Mouse (Mus musculus) CH12.LX (cell line): ENCODE measurements around the gene Scd2. TPM values are rescaled to one million over a fixed set of nuclear protein-coding genes. Genes with fewer than 3 reads are reported as not detected.

Experiments used
- DNase-seq: peaks from one replicate; pipeline ENCODE4 v3.0.0-alpha.2; 2013; ENCODE audit errors: extremely low read depth
- H3K27ac ChIP-seq: 2 replicates; pipeline ENCODE4 v1.5.1; 2012; ENCODE audit warnings: low read depth, mild to moderate bottlenecking, control low read depth, moderate library complexity; ENCODE audit not compliant: insufficient read depth
- H3K27me3 ChIP-seq: replicated peaks from 2 replicates; pipeline ENCODE3; 2012; ENCODE audit warnings: inconsistent platforms
- H3K36me3 ChIP-seq, 2 experiments: replicated peaks in 1 of 2; 2 replicates each; pipeline versions ENCODE3 to v1.6.1; 2012; ENCODE audit warnings: inconsistent platforms in 1 of 2, low read length in 1 of 2, mild to moderate bottlenecking in 1 of 2, mixed read lengths in 1 of 2, moderate library complexity in 1 of 2; ENCODE audit not compliant: control insufficient read depth in 1 of 2, insufficient read depth in 1 of 2
- H3K4me1 ChIP-seq, 2 experiments: 2 replicates each; pipeline ENCODE4 v1.6.1; 2012; ENCODE audit warnings: inconsistent platforms in 1 of 2, moderate library complexity in 1 of 2; ENCODE audit not compliant: insufficient read depth in 2 of 2, control insufficient read depth in 1 of 2
- H3K4me2 ChIP-seq: 2 replicates; pipeline ENCODE4 v1.6.1; 2012; ENCODE audit warnings: low read depth, mild to moderate bottlenecking, control low read depth; ENCODE audit not compliant: poor library complexity, insufficient read depth, severe bottlenecking
- H3K4me3 ChIP-seq, 3 experiments: fragments of 150-350 bp in 1 of 3; sonication (generic) in 1 of 3; replicated peaks in 1 of 3; 2 replicates each; pipeline versions ENCODE3 to v1.5.1; 2011 to 2012; ENCODE audit warnings: low read depth in 2 of 3, low read length in 2 of 3, mild to moderate bottlenecking in 2 of 3, moderate library complexity in 2 of 3, control low read depth in 1 of 3, improper control_type of control experiment in 1 of 3, inconsistent platforms in 1 of 3, mixed read lengths in 1 of 3; ENCODE audit not compliant: poor library complexity in 1 of 3
- H3K79me2 ChIP-seq: replicated peaks from 2 replicates; pipeline ENCODE4 v1.6.1; 2012; ENCODE audit warnings: mild to moderate bottlenecking, moderate library complexity; ENCODE audit not compliant: control insufficient read depth, poor library complexity, insufficient read depth, severe bottlenecking; ENCODE audit errors: extremely low read depth
- H3K9ac ChIP-seq: 2 replicates; pipeline ENCODE4 v1.6.1; 2012; ENCODE audit warnings: low read depth, mild to moderate bottlenecking, control low read depth, moderate library complexity; ENCODE audit not compliant: insufficient read depth
- H3K9me3 ChIP-seq: replicated peaks from 2 replicates; pipeline ENCODE3; 2012; ENCODE audit warnings: low read length, inconsistent platforms, mixed read lengths
- BHLHE40 ChIP-seq: IDR thresholded peaks from 2 replicates; pipeline ENCODE4 v1.6.1; 2011; ENCODE audit warnings: mild to moderate bottlenecking, low read depth, low read length, improper control_type of control experiment
- CHD2 ChIP-seq: IDR thresholded peaks from 2 replicates; pipeline ENCODE4 v1.6.1; 2011; ENCODE audit warnings: low read length, improper control_type of control experiment
- EP300 ChIP-seq: IDR thresholded peaks from 2 replicates; pipeline ENCODE4 v1.6.1; 2011; ENCODE audit warnings: low read length, improper control_type of control experiment
- JUND ChIP-seq: conservative IDR thresholded peaks from 2 replicates; pipeline ENCODE4 v1.6.1; 2011; ENCODE audit warnings: low read depth, low read length, improper control_type of control experiment
- MAFK ChIP-seq: IDR thresholded peaks from 2 replicates; pipeline ENCODE4 v1.6.1; 2011; ENCODE audit warnings: low read length, improper control_type of control experiment; ENCODE audit not compliant: insufficient replicate concordance
- MAX ChIP-seq: IDR thresholded peaks from 2 replicates; pipeline ENCODE4 v1.6.1; 2011; ENCODE audit warnings: low read length, improper control_type of control experiment
- MAZ ChIP-seq: IDR thresholded peaks from 2 replicates; pipeline ENCODE4 v1.6.1; 2012; ENCODE audit warnings: low read depth, mild to moderate bottlenecking, inconsistent platforms, low read length, improper control_type of control experiment, moderate library complexity
- MEF2A ChIP-seq: IDR thresholded peaks from 2 replicates; pipeline ENCODE4 v1.6.1; 2014; ENCODE audit warnings: low read depth, mild to moderate bottlenecking, inconsistent platforms, low read length, improper control_type of control experiment, borderline replicate concordance
- MXI1 ChIP-seq: IDR thresholded peaks from 2 replicates; pipeline ENCODE4 v1.6.1; 2011; ENCODE audit warnings: mild to moderate bottlenecking, low read depth, low read length, improper control_type of control experiment
- NRF1 ChIP-seq: IDR thresholded peaks from 2 replicates; pipeline ENCODE4 v1.6.1; 2014; ENCODE audit warnings: low read depth, mild to moderate bottlenecking, inconsistent platforms, low read length, improper control_type of control experiment, moderate library complexity
- POLR2A ChIP-seq: IDR thresholded peaks from 2 replicates; pipeline ENCODE4 v1.6.1; 2011; ENCODE audit warnings: low read depth, mild to moderate bottlenecking, improper control_type of control experiment, low read length
- RCOR1 ChIP-seq: conservative IDR thresholded peaks from 2 replicates; pipeline ENCODE4 v1.6.1; 2012; ENCODE audit warnings: low read depth, mild to moderate bottlenecking, inconsistent platforms, low read length, improper control_type of control experiment
- SMC3 ChIP-seq: IDR thresholded peaks from 2 replicates; pipeline ENCODE4 v1.6.1; 2011; ENCODE audit warnings: low read depth, low read length, improper control_type of control experiment
- TBP ChIP-seq: conservative IDR thresholded peaks from 2 replicates; pipeline ENCODE4 v1.6.1; 2011; ENCODE audit warnings: low read depth, low read length, improper control_type of control experiment
- UBTF ChIP-seq: IDR thresholded peaks from 2 replicates; pipeline ENCODE4 v1.6.1; 2012; ENCODE audit warnings: low read depth, mild to moderate bottlenecking, inconsistent platforms, low read length, improper control_type of control experiment, moderate library complexity
- USF1 ChIP-seq: IDR thresholded peaks from 2 replicates; pipeline ENCODE4 v1.6.1; 2014; ENCODE audit warnings: low read depth, mild to moderate bottlenecking, inconsistent platforms, low read length, improper control_type of control experiment
- ZMIZ1 ChIP-seq: IDR thresholded peaks from 2 replicates; pipeline ENCODE4 v1.6.1; 2012; ENCODE audit warnings: low read depth, mild to moderate bottlenecking, inconsistent platforms, low read length, improper control_type of control experiment
- ZNF384 ChIP-seq: IDR thresholded peaks from 2 replicates; pipeline ENCODE4 v1.6.1; 2012; ENCODE audit warnings: low read depth, low read length, improper control_type of control experiment, inconsistent platforms
- dilution Hi-C: fragments of 300-500 bp; cut with MboI; formaldehyde crosslinking; loops from 2 replicates; pipeline ENCODE4 v1.14.3; 2020; ENCODE audit warnings: low sequenced_read_pairs; ENCODE audit not compliant: extremely low pct_unique_long_range_greater_than_20kb, extremely low pct_ligation_motif_present
- in situ Hi-C: fragments of 300-500 bp; cut with MboI; formaldehyde crosslinking; loops from 3 replicates; pipeline ENCODE4 v1.14.3; 2019; ENCODE audit warnings: low sequenced_read_pairs, low pct_ligation_motif_present, low pct_unique_long_range_greater_than_20kb, mixed read lengths
- polyA plus RNA-seq: library from polyadenylated mRNA; unstranded; fragments of >175 nt; gene quantifications from 2 replicates; pipeline ENCODE4 v1.2.1, GENCODE M21; 2012; ENCODE audit warnings: low read depth; ENCODE audit not compliant: insufficient read length
- total RNA-seq, 2 experiments: library from RNA; depleted of rRNA; stranded (reverse); fragments of 300-350 nt in 1 of 2; fragments of >200 nt in 1 of 2; gene quantifications; 2 replicates each; pipeline ENCODE4 v1.2.3; 2012 to 2014

The Scd2 gene
- total and polyA plus RNA-seq, 3 experiments, result 205 to 408 (median 212) TPM

GRCm38 (mm10) chr19:44321201-44321600 lies 27.7 kb downstream of the Scd2 start:
- in situ Hi-C loops, result no loop called here
- Histone ChIP-seq H3K9ac (no peak overlapping the region), H3K4me2 (no peak overlapping the region), H3K9me3 (peaks cover 3% of the 10 kb centered on the region), H3K27ac (no peak overlapping the region), H3K4me3 (no peak overlapping the region), H3K36me3 (no peaks in the 10 kb centered on the region), H3K27me3 (no peaks in the 10 kb centered on the region), H3K4me1 (no peaks in the 10 kb centered on the region), H3K79me2 (no peaks in the 10 kb centered on the region)
- DNase-seq, result no peak
- TF ChIP-seq JUND (no peak), BHLHE40 (no peak), MEF2A (no peak), ZNF384 (no peak), MAX (no peak), EP300 (no peak), NRF1 (no peak), TBP (no peak), MXI1 (no peak), MAZ (no peak), UBTF (no peak), ZMIZ1 (no peak), RCOR1 (no peak), USF1 (no peak)
- dilution Hi-C loops, result no loop called here

DNA sequence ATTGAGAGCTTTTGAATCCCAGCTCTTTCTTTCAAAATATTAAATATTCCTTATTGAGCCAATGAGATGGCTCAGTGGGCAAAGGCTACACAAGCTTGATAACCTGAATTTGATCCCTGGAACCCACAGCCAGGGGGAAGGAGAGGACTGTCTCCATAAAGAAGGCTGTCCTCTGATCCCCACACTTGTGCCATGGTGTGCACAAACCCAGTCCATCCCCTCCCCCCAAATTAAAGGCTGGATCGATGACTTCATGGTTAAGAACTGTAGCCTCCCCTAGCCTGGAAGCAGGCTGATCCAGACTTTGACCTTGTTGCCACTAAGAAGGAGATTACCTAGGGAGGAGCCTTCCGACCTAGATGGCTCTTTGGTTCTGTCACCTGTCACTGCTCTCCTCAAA lies 28.2 kb downstream of the Scd2 start:
- H3K27me3 ChIP-seq, result no peaks in the 10 kb centered on the region
- no peak overlapping the region for H3K27ac ChIP-seq
- no peak overlapping the region for H3K4me3 ChIP-seq
- no peak for TF ChIP-seq BHLHE40
- no peak for TF ChIP-seq UBTF
- no peak for TF ChIP-seq SMC3
- no peak for TF ChIP-seq ZMIZ1
- TF ChIP-seq, all 38 proteins: peak for 0
- in situ Hi-C loops (no loop called here), dilution Hi-C loops (no loop called here)
- Histone ChIP-seq H3K4me1 (no peaks in the 10 kb centered on the region), H3K79me2 (no peaks in the 10 kb centered on the region), H3K9ac (no peak overlapping the region), H3K9me3 (peaks cover 3% of the 10 kb centered on the region), H3K4me2 (no peak overlapping the region), H3K36me3 (no peaks in the 10 kb centered on the region)
- no peak for DNase-seq

DNA sequence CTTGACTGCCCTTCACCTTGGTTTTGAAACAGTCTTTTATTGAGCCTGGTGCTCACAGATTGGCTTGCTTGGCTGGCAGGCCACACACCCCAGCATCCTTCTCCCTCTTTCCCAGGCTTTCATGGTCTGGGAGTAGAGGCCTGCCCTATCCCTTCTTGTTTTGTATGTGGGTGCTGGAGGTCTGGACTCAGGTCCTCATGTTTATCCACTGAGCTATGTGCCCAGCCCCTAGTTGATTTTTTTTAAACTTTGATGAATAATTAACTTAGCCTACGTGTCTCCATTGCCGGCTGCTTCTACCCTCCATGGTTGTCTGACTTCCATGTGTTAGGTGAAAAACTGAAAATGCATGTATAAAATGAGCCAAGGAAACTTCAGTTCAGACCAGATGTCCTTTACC lies 36.1 kb downstream of the Scd2 start:
- Histone ChIP-seq H3K27ac (no peak overlapping the region), H3K4me2 (no peak overlapping the region), H3K9me3 (no peaks in the 10 kb centered on the region), H3K4me3 (no peak overlapping the region), H3K79me2 (no peaks in the 10 kb centered on the region), H3K36me3 (no peaks in the 10 kb centered on the region), H3K9ac (no peak overlapping the region), H3K4me1 (peaks cover 5 to 25% of the 10 kb centered on the region in 2 experiments; a peak in 3 of 4 replicates), H3K27me3 (no peaks in the 10 kb centered on the region)
- no peak for DNase-seq
- in situ Hi-C loops (no loop called here), dilution Hi-C loops (no loop called here)
- TF ChIP-seq MAX (no peak), MAFK (no peak), CHD2 (no peak), POLR2A (no peak), JUND (no peak), EP300 (no peak)
- TF ChIP-seq, all 38 proteins: peak for 0
